Mouse (Mus musculus): Measurements from ENCODE around the gene Rxra.

Gene Rxra

DNA sequence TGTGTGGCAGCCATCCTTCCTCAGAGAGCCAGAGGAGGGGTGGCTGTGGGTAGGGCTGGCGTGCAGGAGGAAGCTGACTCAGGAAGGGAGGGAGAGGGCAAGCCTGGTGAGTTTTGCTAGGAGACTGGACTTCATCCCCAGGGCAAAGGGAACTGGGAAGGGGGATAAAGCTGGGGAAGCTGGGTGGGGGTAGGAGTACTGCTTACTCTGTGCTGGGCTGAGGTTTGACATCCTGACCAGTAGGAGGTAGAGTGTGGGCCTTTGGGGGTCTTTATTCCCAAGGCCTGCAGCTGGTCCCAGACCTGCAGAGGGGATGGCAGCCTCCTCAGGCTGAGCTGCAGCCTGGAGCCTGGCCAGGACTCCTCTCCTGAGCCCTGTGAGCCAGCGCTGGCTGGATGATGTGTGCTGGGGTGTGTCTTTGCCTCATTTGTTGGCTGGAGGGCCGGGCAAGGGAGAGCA lies 4.6 kb upstream of the Rxra start:
- DNase-seq: no peak

GRCm38 (mm10) chr2:27676478-27677325 lies 462 bp downstream of the Rxra start:
- peak; percentile 80 for DNase-seq

DNA sequence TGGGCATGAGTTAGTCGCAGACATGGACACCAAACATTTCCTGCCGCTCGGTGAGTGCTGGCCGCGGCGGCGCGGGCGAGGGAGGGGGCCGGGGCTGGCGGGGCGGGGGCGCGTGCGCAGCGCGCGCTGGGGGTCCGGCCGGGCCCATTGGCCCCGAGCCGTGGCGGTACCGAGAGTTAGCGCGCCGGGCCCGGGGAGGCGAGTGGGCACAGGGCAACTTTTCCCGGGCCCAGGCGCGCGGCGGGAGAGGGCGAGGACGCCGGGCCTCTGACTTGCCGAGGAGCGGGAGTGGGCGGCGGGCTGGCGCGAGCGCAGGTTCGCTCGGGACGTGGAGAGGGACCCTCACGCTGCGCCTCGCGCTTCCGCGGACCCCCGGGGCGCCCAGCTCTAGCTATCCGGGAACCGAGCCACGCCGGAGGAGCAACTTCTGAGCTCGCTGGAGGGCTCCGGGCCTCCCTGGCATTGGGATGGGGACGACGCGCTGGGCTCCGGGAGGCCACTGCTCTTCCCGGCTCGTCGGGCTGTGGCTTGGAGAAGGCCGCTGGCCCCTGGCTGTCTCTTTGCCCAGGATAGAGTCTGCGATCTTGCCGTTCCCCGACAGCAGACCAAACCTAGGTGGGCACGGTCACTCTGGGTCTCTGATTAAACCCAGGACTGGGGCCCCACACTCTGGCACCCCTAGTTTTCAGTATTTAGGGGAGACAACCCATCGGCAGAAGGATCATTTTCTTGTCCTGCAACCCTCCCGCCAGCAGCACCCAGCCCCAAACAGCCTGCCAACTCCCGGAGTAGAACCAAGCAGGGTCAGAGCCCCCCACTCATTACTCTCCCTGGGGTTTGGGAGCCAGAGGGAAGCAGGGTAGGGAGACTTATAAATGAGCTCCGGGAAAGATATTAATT lies 1.4 kb downstream of the Rxra start:
- peak; percentile 51 for DNase-seq

- DNase-seq: no peak
Measured at GRCm38 (mm10) chr2:27678331-27678730, 2.1 kb downstream of the Rxra start.

- no peak for DNase-seq
Measured at GRCm38 (mm10) chr2:27678836-27679480, 2.7 kb downstream of the Rxra start.

GRCm38 (mm10) chr2:27679621-27680025 lies 3.4 kb downstream of the Rxra start:
- no peak for DNase-seq

DNA sequence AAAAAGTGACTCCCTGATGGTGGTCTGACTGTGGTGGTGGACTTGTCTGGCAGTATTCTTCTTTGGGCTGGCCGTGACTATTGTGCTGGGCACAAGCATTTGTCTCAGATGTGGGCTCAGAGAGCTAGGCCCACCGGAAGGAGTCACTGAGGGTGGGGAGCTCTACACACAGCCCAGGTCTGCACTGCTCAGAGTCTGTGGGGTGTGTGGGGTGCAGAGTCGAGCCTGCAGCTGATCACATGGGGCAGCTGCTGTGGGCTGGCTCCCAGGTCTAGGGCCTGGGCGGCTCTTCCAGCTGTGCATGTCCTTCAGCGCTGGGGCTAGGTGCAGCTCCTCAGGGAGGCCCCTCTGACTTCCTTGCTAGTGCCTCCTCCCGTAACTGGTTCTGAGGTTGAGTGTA lies 3.8 kb downstream of the Rxra start:
- DNase-seq: no peak

GRCm38 (mm10) chr2:27680595-27680994 lies 4.4 kb downstream of the Rxra start:
- DNase-seq: no peak

- no peak for DNase-seq
Measured at GRCm38 (mm10) chr2:27681426-27681825, 5.2 kb downstream of the Rxra start.

- DNase-seq: no peak
Measured at GRCm38 (mm10) chr2:27682096-27682495, 5.9 kb downstream of the Rxra start.

DNA sequence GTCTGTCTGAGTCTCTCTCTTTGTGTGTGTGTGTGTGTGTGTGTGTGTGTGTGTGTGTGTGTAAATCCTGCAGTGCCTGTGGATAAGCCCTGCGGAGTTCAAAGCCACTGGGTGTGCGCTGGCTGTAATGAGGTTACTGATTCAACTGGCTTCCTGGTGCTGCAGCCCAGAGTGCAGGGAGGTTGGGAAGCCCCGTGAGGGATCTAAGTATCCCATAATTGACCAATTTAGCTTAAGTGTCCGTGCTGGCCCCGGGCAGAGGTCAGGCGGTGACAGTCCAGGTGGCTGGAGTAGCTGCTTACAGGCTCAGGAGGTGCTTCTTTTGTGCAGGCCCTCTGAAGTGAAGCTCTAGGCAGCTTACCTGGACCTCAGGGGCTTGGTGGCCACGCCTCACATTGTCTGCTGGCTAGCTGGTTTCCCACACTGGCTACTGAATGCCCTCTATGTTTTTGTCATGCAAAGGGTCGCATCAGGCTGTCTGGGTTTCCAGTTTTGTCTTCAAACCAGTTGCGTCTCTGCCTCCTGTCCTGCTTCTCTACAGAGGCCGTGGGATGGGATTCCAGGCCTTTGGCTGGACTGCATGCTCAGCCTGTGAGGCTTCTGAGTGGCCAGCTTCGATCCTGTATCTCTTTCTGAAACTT lies 7.9 kb downstream of the Rxra start:
- DNase-seq: no peak

GRCm38 (mm10) chr2:27685917-27686316 lies 9.7 kb downstream of the Rxra start:
- no peak for DNase-seq

- DNase-seq: no peak
Measured at GRCm38 (mm10) chr2:27686335-27686734, 10.1 kb downstream of the Rxra start.

DNA sequence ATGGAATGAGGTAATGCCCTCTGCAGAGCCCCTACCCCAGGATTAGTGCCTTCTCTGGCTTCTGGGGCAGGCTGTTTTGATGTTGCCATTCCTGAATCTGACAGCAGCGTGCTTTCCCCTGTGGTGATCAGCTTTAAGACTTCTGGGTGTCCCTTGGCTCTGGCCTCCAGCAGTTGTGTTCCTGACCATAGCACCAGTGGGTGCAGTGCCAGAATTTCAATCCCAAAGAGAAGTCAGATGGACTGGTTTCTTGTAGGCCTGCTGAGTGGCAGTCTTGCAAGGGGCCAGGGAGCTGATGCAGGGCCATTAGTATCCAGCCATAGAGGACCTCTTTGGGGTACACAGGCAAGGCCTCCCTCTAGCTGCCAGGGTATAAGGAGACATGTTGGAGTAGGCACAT lies 10.8 kb downstream of the Rxra start:
- no peak for DNase-seq

- peak; percentile 54 for DNase-seq
Measured at GRCm38 (mm10) chr2:27687973-27688372, 11.7 kb downstream of the Rxra start.

- DNase-seq: peak; percentile 57
Measured at GRCm38 (mm10) chr2:27690714-27691113, 14.5 kb downstream of the Rxra start.

DNA sequence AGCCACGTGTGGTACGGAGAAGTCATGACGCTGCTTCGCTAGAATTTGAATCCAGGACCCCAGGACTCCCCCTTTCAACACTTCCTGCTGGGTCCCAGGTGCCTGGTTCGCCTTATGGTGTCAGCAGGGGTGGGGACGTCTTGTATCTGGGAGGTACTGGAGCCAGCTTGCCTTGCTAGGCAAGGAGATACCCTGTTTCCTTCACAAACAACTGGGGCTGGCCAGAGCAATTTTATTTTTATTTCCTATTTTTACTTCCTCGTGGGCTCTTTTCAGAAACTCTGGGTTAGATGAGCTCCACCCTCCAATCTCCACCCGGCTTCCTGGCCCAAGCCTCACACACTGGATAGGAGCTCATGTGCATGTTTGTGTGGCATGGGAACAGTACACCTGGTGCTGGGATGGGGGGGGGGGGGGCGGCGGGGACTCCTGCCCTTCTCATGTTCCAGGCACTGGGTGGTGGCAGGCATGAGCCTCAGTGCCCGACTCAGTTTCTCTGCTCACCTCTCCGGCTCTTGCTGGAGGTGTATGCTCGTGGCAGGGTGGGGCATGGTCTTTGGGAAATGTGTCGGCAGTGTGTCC lies 15.0 kb downstream of the Rxra start:
- DNase-seq: no peak

GRCm38 (mm10) chr2:27692608-27693007 lies 16.4 kb downstream of the Rxra start:
- DNase-seq: no peak

GRCm38 (mm10) chr2:27693684-27694083 lies 17.4 kb downstream of the Rxra start:
- DNase-seq: no peak

DNA sequence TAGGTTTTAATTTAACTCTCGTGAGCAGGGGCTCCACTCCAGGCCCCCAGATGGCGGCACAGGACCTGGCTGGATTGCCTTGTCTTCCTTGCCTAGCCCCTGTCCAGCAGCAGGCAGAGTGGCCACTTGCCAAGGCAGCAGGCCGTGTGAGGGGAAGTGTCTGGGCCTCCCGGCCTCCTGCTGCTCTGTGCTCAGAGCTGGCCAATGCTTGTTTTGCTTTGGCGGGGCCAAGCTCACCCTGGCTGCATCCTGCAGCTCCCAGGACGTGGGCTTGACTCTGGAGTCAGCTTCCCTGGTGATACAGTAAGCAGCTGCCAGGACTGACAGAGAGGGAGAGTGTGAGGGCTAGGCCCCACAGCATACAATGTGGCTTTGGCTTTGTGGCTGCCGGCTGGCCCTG lies 23.3 kb downstream of the Rxra start:
- DNase-seq: peak; percentile 82

DNA sequence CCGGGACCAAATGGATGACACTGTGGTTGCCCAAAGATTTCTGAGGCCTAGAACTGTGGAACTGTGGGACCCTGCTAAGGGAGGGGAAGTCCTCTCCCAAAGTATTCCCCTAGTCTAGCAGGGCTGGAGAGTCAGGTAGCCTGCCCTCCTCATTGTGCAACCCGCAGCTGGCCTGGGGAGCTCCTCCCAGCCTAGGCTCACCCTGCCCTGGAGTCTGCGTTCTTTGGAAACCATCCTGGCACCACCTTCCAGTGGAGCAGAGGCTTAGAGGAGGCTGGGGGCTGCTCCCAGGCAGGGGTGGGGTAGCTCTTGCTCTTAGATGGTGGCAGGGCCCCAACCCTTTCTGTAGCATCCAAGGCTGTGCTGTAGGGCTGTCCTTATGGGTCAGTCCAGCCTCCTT lies 26.0 kb downstream of the Rxra start:
- no peak for DNase-seq

- DNase-seq: no peak
Measured at GRCm38 (mm10) chr2:27702904-27703666, 26.8 kb downstream of the Rxra start.
